Mouse (Mus musculus) erythroblast, embryonic 14.5 days (primary cell): ENCODE results near the gene Traf2.

Experiments used
- GATA1 ChIP-seq: IDR thresholded peaks from 2 replicates; pipeline ENCODE4 v1.6.1; 2012; ENCODE audit warnings: low read length, inconsistent platforms, mixed read lengths
- TAL1 ChIP-seq: IDR thresholded peaks from 3 replicates; pipeline ENCODE4 v1.6.1; 2012; ENCODE audit warnings: low read length, inconsistent platforms, mixed read lengths

- no peak for TF ChIP-seq GATA1
- no peak for TF ChIP-seq TAL1
Measured at GRCm38 (mm10) chr2:25488671-25489068, 58.1 kb downstream of the Traf2 start.
